Mouse (Mus musculus): ENCODE measurements at regions not wholly inside any gene's neighbourhood (a gene's known extent, or its start where the extent isn't known, plus 50 kb on each side); places are given as distances from the start of the nearest gene placed in this dataset.
A peak's percentile ranks its signal among the peaks of the same experiment; 100 is the strongest.

GRCm38 (mm10) chr17:47226391-47226790 is 142.3 kb upstream of the Mrps10 start:
- DNase-seq (ENCODE audit: low spot score in 2 of 2): no peak

- no peak for DNase-seq (ENCODE audit: low spot score in 2 of 2)
Observed at GRCm38 (mm10) chr17:47225306-47226269, 143.1 kb upstream of the Mrps10 start.

GRCm38 (mm10) chr17:47221068-47221796 is 147.5 kb upstream of the Mrps10 start:
- no peak for DNase-seq (ENCODE audit: low spot score in 2 of 2)

- DNase-seq (ENCODE audit: low spot score in 2 of 2): no peak
Observed at GRCm38 (mm10) chr17:47219846-47220245, 148.8 kb upstream of the Mrps10 start.

GRCm38 (mm10) chr17:47216490-47216889 is 152.2 kb upstream of the Mrps10 start:
- DNase-seq (ENCODE audit: low spot score in 2 of 2): no peak

- DNase-seq (ENCODE audit: low spot score in 2 of 2): no peak
Observed at GRCm38 (mm10) chr17:47215841-47216240, 152.8 kb upstream of the Mrps10 start.

GRCm38 (mm10) chr17:47214111-47214510 is 154.6 kb upstream of the Mrps10 start:
- DNase-seq (ENCODE audit: low spot score in 2 of 2): no peak

- DNase-seq (ENCODE audit: low spot score in 2 of 2): no peak
Observed at GRCm38 (mm10) chr17:47210441-47211196, 158.1 kb upstream of the Mrps10 start.

- no peak for DNase-seq (ENCODE audit: low spot score in 2 of 2)
Observed at GRCm38 (mm10) chr17:47208886-47209585, 159.7 kb upstream of the Mrps10 start.

- DNase-seq (ENCODE audit: low spot score in 2 of 2): no peak
Observed at GRCm38 (mm10) chr17:47207471-47207870, 161.2 kb upstream of the Mrps10 start.

GRCm38 (mm10) chr17:47204470-47205162 is 164.1 kb upstream of the Mrps10 start:
- DNase-seq (ENCODE audit: low spot score in 2 of 2): no peak

GRCm38 (mm10) chr17:47199206-47199605 is 169.5 kb upstream of the Mrps10 start:
- peak in 1 of 2 experiments; percentile 55 for DNase-seq (ENCODE audit: low spot score in 2 of 2)

GRCm38 (mm10) chr17:47197957-47198356 is 170.7 kb upstream of the Mrps10 start:
- no peak for DNase-seq (ENCODE audit: low spot score in 2 of 2)

- no peak for DNase-seq (ENCODE audit: low spot score in 2 of 2)
Observed at GRCm38 (mm10) chr17:47196992-47197391, 171.7 kb upstream of the Mrps10 start.

- DNase-seq (ENCODE audit: low spot score in 2 of 2): no peak
Observed at GRCm38 (mm10) chr17:47195981-47196380, 172.7 kb upstream of the Mrps10 start.

- no peak for DNase-seq (ENCODE audit: low spot score in 2 of 2)
Observed at GRCm38 (mm10) chr17:47194463-47195012, 174.1 kb upstream of the Mrps10 start.

- DNase-seq (ENCODE audit: low spot score in 2 of 2): no peak
Observed at GRCm38 (mm10) chr17:47191416-47191815, 177.3 kb upstream of the Mrps10 start.

GRCm38 (mm10) chr17:47189770-47190169 is 178.9 kb upstream of the Mrps10 start:
- DNase-seq (ENCODE audit: low spot score in 2 of 2): no peak

GRCm38 (mm10) chr17:47184148-47184547 is 173.8 kb upstream of the Ubr2 start:
- DNase-seq (ENCODE audit: low spot score in 2 of 2): no peak

- no peak for DNase-seq (ENCODE audit: low spot score in 2 of 2)
Observed at GRCm38 (mm10) chr17:47182118-47182517, 171.8 kb upstream of the Ubr2 start.
